Mouse (Mus musculus) midbrain, embryonic 13.5 days (tissue): ENCODE data around the gene Pck2. TPM values are rescaled to one million over a fixed set of nuclear protein-coding genes. Genes with fewer than 3 reads are reported as not detected.
A peak's percentile ranks its signal among the peaks of the same experiment; 100 is the strongest.

Source experiments
- ATAC-seq: fragments of 200-750 bp; cut with Nextera tagmentation; 2 replicates; pipeline ENCODE4 v1.8.0; 2017; ENCODE audit warnings: mild to moderate bottlenecking, moderate TSS enrichment, moderate library complexity
- H3K27ac ChIP-seq: fragments of 300-500 bp; sonication (generic); 2 replicates; pipeline ENCODE4 v1.5.1; 2015; ENCODE audit warnings: inconsistent platforms, mild to moderate bottlenecking, moderate library complexity
- H3K27me3 ChIP-seq: fragments of 300-500 bp; sonication (generic); 2 replicates; pipeline ENCODE4 v1.6.1; 2015; ENCODE audit warnings: mild to moderate bottlenecking, inconsistent platforms
- H3K36me3 ChIP-seq: fragments of 300-500 bp; sonication (generic); 2 replicates; pipeline ENCODE4 v1.6.1; 2015; ENCODE audit warnings: mild to moderate bottlenecking, inconsistent platforms
- H3K4me1 ChIP-seq: fragments of 300-500 bp; sonication (generic); replicated peaks from 2 replicates; pipeline ENCODE4 v1.6.1; 2015; ENCODE audit warnings: inconsistent platforms
- H3K4me2 ChIP-seq: fragments of 300-500 bp; sonication (generic); replicated peaks from 2 replicates; pipeline ENCODE4 v1.6.1; 2015; ENCODE audit warnings: moderate library complexity, mild to moderate bottlenecking, inconsistent platforms
- H3K4me3 ChIP-seq: fragments of 300-500 bp; sonication (generic); replicated peaks from 2 replicates; pipeline ENCODE4 v1.5.1; 2015; ENCODE audit warnings: mild to moderate bottlenecking, inconsistent platforms
- H3K9ac ChIP-seq: fragments of 300-500 bp; sonication (generic); replicated peaks from 2 replicates; pipeline ENCODE4 v1.6.1; 2015; ENCODE audit warnings: mild to moderate bottlenecking, inconsistent platforms
- H3K9me3 ChIP-seq: fragments of 300-500 bp; sonication (generic); 2 replicates; pipeline ENCODE4 v1.6.1; 2016; ENCODE audit warnings: mild to moderate bottlenecking, inconsistent platforms
- WGBS: fragments of 180-500 bp; shearing (Covaris S2); methylation state at CpG from one replicate; pipeline ENCODE4 v1.1.7; 2015; 5-methylcytosine and 5-hydroxymethylcytosine counted together
- polyA plus RNA-seq: library from polyadenylated mRNA; unstranded; fragments of >200 nt; fragmentation: Nextera tagmentation; extraction: Ambion mirVana; gene quantifications from 2 replicates; pipeline ENCODE4 v1.2.1, GENCODE M21; 2015

Pck2 gene
- 16.6 and 19.5 TPM in 2 replicates for polyA plus RNA-seq

GRCm38 (mm10) chr14:55540067-55540786 lies at the start of gene Pck2:
Pck2 (plus strand) TSS chr14:55540266.
- peak within 1 kb of the TSS; percentile 89 for H3K4me2 ChIP-seq
- ATAC-seq = peak; percentile 85
- no peaks in the 10 kb centered on the region for H3K27me3 ChIP-seq
- no peaks in the 10 kb centered on the region for H3K9me3 ChIP-seq
- H3K36me3 ChIP-seq = peaks cover 12% of the 10 kb centered on the region
- peak within 1 kb of the TSS; percentile 86 for H3K9ac ChIP-seq
- peaks cover 26% of the 10 kb centered on the region for H3K4me1 ChIP-seq
- peak within 1 kb of the TSS; percentile 87 for H3K27ac ChIP-seq
- H3K4me3 ChIP-seq = peak within 1 kb of the TSS; percentile 58
- WGBS = under 1% methylated on average over 32 of the region's 32 CpGs

- Histone ChIP-seq H3K4me1 (peaks cover 26% of the 10 kb centered on the region), H3K36me3 (peaks cover 27% of the 10 kb centered on the region), H3K4me2 (peak within 1 kb of the TSS; percentile 72), H3K27me3 (no peaks in the 10 kb centered on the region), H3K27ac (peak within 1 kb of the TSS; percentile 94), H3K4me3 (peak within 1 kb of the TSS; percentile 87), H3K9me3 (no peaks in the 10 kb centered on the region), H3K9ac (peak within 1 kb of the TSS; percentile 90)
- peak; percentile 91 for ATAC-seq
- under 1% methylated on average over 61 of the region's 68 CpGs for WGBS
Observed at GRCm38 (mm10) chr14:55490361-55491201, 49.5 kb upstream of the Pck2 start, which contains the start of gene Carmil3. Carmil3 (plus strand) TSS chr14:55490651.

GRCm38 (mm10) chr14:55491291-55491833 lies 48.7 kb upstream of the Pck2 start:
- Histone ChIP-seq H3K4me1 (peaks cover 26% of the 10 kb centered on the region), H3K27me3 (no peaks in the 10 kb centered on the region), H3K27ac (peak overlapping the region; percentile 94), H3K36me3 (peaks cover 35% of the 10 kb centered on the region), H3K9ac (peak overlapping the region; percentile 90), H3K4me3 (peak overlapping the region; percentile 87), H3K9me3 (no peaks in the 10 kb centered on the region), H3K4me2 (peak overlapping the region; percentile 72)
- ATAC-seq = peak; percentile 81
- WGBS = under 1% methylated on average over 30 of the region's 30 CpGs

GRCm38 (mm10) chr14:55492103-55492502 lies 48.0 kb upstream of the Pck2 start:
- H3K9me3 ChIP-seq = no peaks in the 10 kb centered on the region
- peak overlapping the region; percentile 87 for H3K4me3 ChIP-seq
- H3K27me3 ChIP-seq = no peaks in the 10 kb centered on the region
- H3K9ac ChIP-seq = peak overlapping the region; percentile 90
- H3K4me2 ChIP-seq = peak overlapping the region; percentile 72
- H3K4me1 ChIP-seq = peaks cover 26% of the 10 kb centered on the region
- peaks cover 41% of the 10 kb centered on the region for H3K36me3 ChIP-seq
- WGBS = 60% methylated on average over 3 of the region's 3 CpGs
- H3K27ac ChIP-seq = no peak overlapping the region
- ATAC-seq = no peak

- no peaks in the 10 kb centered on the region for H3K9me3 ChIP-seq
- no peak overlapping the region for H3K9ac ChIP-seq
- ATAC-seq = no peak
- H3K27me3 ChIP-seq = no peaks in the 10 kb centered on the region
- no peak overlapping the region for H3K4me2 ChIP-seq
- H3K4me1 ChIP-seq = peaks cover 21% of the 10 kb centered on the region
- no peak overlapping the region for H3K27ac ChIP-seq
- H3K36me3 ChIP-seq = peaks cover 70% of the 10 kb centered on the region
- WGBS = 76% methylated on average over 20 of the region's 20 CpGs
- H3K4me3 ChIP-seq = no peak overlapping the region
Observed at GRCm38 (mm10) chr14:55495509-55496240, 44.4 kb upstream of the Pck2 start.

GRCm38 (mm10) chr14:55496761-55497448 lies 43.2 kb upstream of the Pck2 start:
- Histone ChIP-seq H3K4me1 (peaks cover 16% of the 10 kb centered on the region), H3K36me3 (peaks cover 82% of the 10 kb centered on the region), H3K9ac (no peak overlapping the region), H3K4me3 (no peak overlapping the region), H3K27me3 (no peaks in the 10 kb centered on the region), H3K9me3 (no peaks in the 10 kb centered on the region), H3K4me2 (no peak overlapping the region), H3K27ac (no peak overlapping the region)
- peak; percentile 57 for ATAC-seq
- 82% methylated on average over 15 of the region's 16 CpGs for WGBS

- H3K27ac ChIP-seq = no peak overlapping the region
- peak; percentile 78 for ATAC-seq
- peaks cover 11% of the 10 kb centered on the region for H3K4me1 ChIP-seq
- no peak overlapping the region for H3K4me2 ChIP-seq
- no peak overlapping the region; the same call in 1 of the 2 replicates for H3K9ac ChIP-seq
- H3K9me3 ChIP-seq = no peaks in the 10 kb centered on the region
- H3K4me3 ChIP-seq = no peak overlapping the region
- WGBS = 30% methylated on average over 6 of the region's 6 CpGs
- peaks cover 88% of the 10 kb centered on the region for H3K36me3 ChIP-seq
- no peaks in the 10 kb centered on the region for H3K27me3 ChIP-seq
Observed at GRCm38 (mm10) chr14:55497449-55497821, 42.6 kb upstream of the Pck2 start.

GRCm38 (mm10) chr14:55505612-55506011 lies 34.5 kb upstream of the Pck2 start:
- no peak overlapping the region for H3K4me3 ChIP-seq
- no peak for ATAC-seq
- H3K27me3 ChIP-seq = no peaks in the 10 kb centered on the region
- H3K9me3 ChIP-seq = no peaks in the 10 kb centered on the region
- no peak overlapping the region for H3K4me2 ChIP-seq
- WGBS = 92% methylated on average over 9 of the region's 9 CpGs
- no peak overlapping the region for H3K9ac ChIP-seq
- peaks cover 53% of the 10 kb centered on the region for H3K36me3 ChIP-seq
- H3K4me1 ChIP-seq = peaks cover 9% of the 10 kb centered on the region; the same call in 1 of the 2 replicates
- H3K27ac ChIP-seq = no peak overlapping the region

GRCm38 (mm10) chr14:55507801-55508200 lies 32.3 kb upstream of the Pck2 start:
- no peaks in the 10 kb centered on the region for H3K27me3 ChIP-seq
- peaks cover 31% of the 10 kb centered on the region; the same call in 1 of the 2 replicates for H3K36me3 ChIP-seq
- H3K4me1 ChIP-seq = peaks cover 18% of the 10 kb centered on the region
- 65% methylated on average over 7 of the region's 7 CpGs for WGBS
- no peak overlapping the region; the same call in 1 of the 2 replicates for H3K27ac ChIP-seq
- ATAC-seq = no peak
- no peak overlapping the region for H3K9ac ChIP-seq
- no peak overlapping the region for H3K4me3 ChIP-seq
- H3K4me2 ChIP-seq = no peak overlapping the region
- H3K9me3 ChIP-seq = no peaks in the 10 kb centered on the region

GRCm38 (mm10) chr14:55509540-55509939 lies 30.5 kb upstream of the Pck2 start:
- 79% methylated on average over 10 of the region's 10 CpGs for WGBS
- Histone ChIP-seq H3K9ac (no peak overlapping the region), H3K27ac (no peak overlapping the region), H3K9me3 (no peaks in the 10 kb centered on the region), H3K4me3 (no peak overlapping the region), H3K36me3 (peaks cover 18% of the 10 kb centered on the region; the same call in 1 of the 2 replicates), H3K4me2 (no peak overlapping the region), H3K4me1 (peaks cover 18% of the 10 kb centered on the region), H3K27me3 (no peaks in the 10 kb centered on the region)
- ATAC-seq = no peak
